Mouse (Mus musculus) hindbrain, embryonic 12.5 days (tissue): ENCODE results near the gene Enpp3. TPM values are rescaled to one million over a fixed set of nuclear protein-coding genes. Genes with fewer than 3 reads are reported as not detected.

ENCODE experiments used
- ATAC-seq: fragments of 200-750 bp; cut with Nextera tagmentation; 2 replicates; pipeline ENCODE4 v1.8.0; 2017; ENCODE audit warnings: moderate TSS enrichment; ENCODE audit not compliant: low FRiP score
- H3K27ac ChIP-seq: fragments of 300-500 bp; sonication (generic); 2 replicates; pipeline ENCODE4 v1.5.1; 2016; ENCODE audit warnings: mild to moderate bottlenecking
- H3K27me3 ChIP-seq: fragments of 300-500 bp; sonication (generic); 2 replicates; pipeline ENCODE4 v1.6.1; 2016; ENCODE audit warnings: mild to moderate bottlenecking
- H3K36me3 ChIP-seq: fragments of 300-500 bp; sonication (generic); 2 replicates; pipeline ENCODE4 v1.6.1; 2016; ENCODE audit warnings: mild to moderate bottlenecking
- H3K4me1 ChIP-seq: fragments of 300-500 bp; sonication (generic); 2 replicates; pipeline ENCODE4 v1.6.1; 2016
- H3K4me2 ChIP-seq: fragments of 300-500 bp; sonication (generic); replicated peaks from 2 replicates; pipeline ENCODE4 v1.6.1; 2016; ENCODE audit warnings: mild to moderate bottlenecking
- H3K4me3 ChIP-seq: fragments of 300-500 bp; sonication (generic); 2 replicates; pipeline ENCODE4 v1.5.1; 2016; ENCODE audit warnings: mild to moderate bottlenecking
- H3K9ac ChIP-seq: fragments of 300-500 bp; sonication (generic); 2 replicates; pipeline ENCODE4 v1.6.1; 2016; ENCODE audit warnings: mild to moderate bottlenecking, moderate library complexity
- H3K9me3 ChIP-seq: fragments of 300-500 bp; sonication (generic); replicated peaks from 2 replicates; pipeline ENCODE4 v1.6.1; 2016; ENCODE audit warnings: mild to moderate bottlenecking
- WGBS: fragments of 180-500 bp; shearing (Covaris S2); methylation state at CpG from one replicate; pipeline ENCODE4 v1.1.7; 2016; 5-methylcytosine and 5-hydroxymethylcytosine counted together
- polyA plus RNA-seq: library from polyadenylated mRNA; unstranded; fragments of >200 nt; fragmentation: Nextera tagmentation; extraction: Ambion mirVana; gene quantifications from 2 replicates; pipeline ENCODE4 v1.2.1, GENCODE M21; 2016

The Enpp3 gene
- polyA plus RNA-seq, 1 experiment from 2014 or later = 5.5 TPM

- H3K4me3 ChIP-seq = no peak overlapping the region
- no peak for ATAC-seq
These were observed 99.6 kb downstream of the Enpp3 start for GRCm38 (mm10) chr10:24742950-24743487.

GRCm38 (mm10) chr10:24741229-24742198 lies 101.1 kb downstream of the Enpp3 start:
- ATAC-seq = no peak
- 74% methylated on average over 7 of the region's 7 CpGs for WGBS
- Histone ChIP-seq H3K27me3 (no peaks in the 10 kb centered on the region), H3K4me3 (no peak overlapping the region), H3K36me3 (no peaks in the 10 kb centered on the region), H3K4me1 (no peaks in the 10 kb centered on the region), H3K9ac (no peak overlapping the region), H3K27ac (no peak overlapping the region), H3K4me2 (no peak overlapping the region), H3K9me3 (no peaks in the 10 kb centered on the region)

More at GRCm38 (mm10) chr10:24742950-24743487, 99.6 kb downstream of the Enpp3 start:
- 85% methylated on average over 13 of the region's 13 CpGs for WGBS
- Histone ChIP-seq H3K36me3 (no peaks in the 10 kb centered on the region), H3K4me2 (no peak overlapping the region), H3K27me3 (no peaks in the 10 kb centered on the region), H3K4me1 (no peaks in the 10 kb centered on the region), H3K27ac (no peak overlapping the region), H3K9me3 (no peaks in the 10 kb centered on the region), H3K9ac (no peak overlapping the region)

- WGBS = 74% methylated on average over 2 of the region's 2 CpGs
- no peaks in the 10 kb centered on the region for H3K27me3 ChIP-seq
- H3K36me3 ChIP-seq = no peaks in the 10 kb centered on the region
- no peak for ATAC-seq
- no peaks in the 10 kb centered on the region for H3K4me1 ChIP-seq
- no peak overlapping the region for H3K9ac ChIP-seq
- no peaks in the 10 kb centered on the region for H3K9me3 ChIP-seq
- H3K27ac ChIP-seq = no peak overlapping the region
- H3K4me3 ChIP-seq = no peak overlapping the region
- H3K4me2 ChIP-seq = no peak overlapping the region
These were observed 103.5 kb downstream of the Enpp3 start for GRCm38 (mm10) chr10:24739171-24739570.

GRCm38 (mm10) chr10:24738456-24738855 lies 104.2 kb downstream of the Enpp3 start:
- H3K27ac ChIP-seq = no peak overlapping the region
- no peaks in the 10 kb centered on the region for H3K9me3 ChIP-seq
- H3K36me3 ChIP-seq = no peaks in the 10 kb centered on the region
- WGBS = 90% methylated on average over 2 of the region's 2 CpGs
- no peaks in the 10 kb centered on the region for H3K4me1 ChIP-seq
- H3K9ac ChIP-seq = no peak overlapping the region
- no peak for ATAC-seq
- no peak overlapping the region for H3K4me2 ChIP-seq
- no peaks in the 10 kb centered on the region for H3K27me3 ChIP-seq
- H3K4me3 ChIP-seq = no peak overlapping the region

GRCm38 (mm10) chr10:24735027-24735777 lies 107.4 kb downstream of the Enpp3 start:
- H3K27ac ChIP-seq = no peak overlapping the region
- ATAC-seq = no peak
- no peak overlapping the region for H3K4me2 ChIP-seq
- H3K27me3 ChIP-seq = no peaks in the 10 kb centered on the region
- no peaks in the 10 kb centered on the region for H3K36me3 ChIP-seq
- no peak overlapping the region for H3K4me3 ChIP-seq
- WGBS = 89% methylated on average over 5 of the region's 5 CpGs
- no peaks in the 10 kb centered on the region for H3K9me3 ChIP-seq
- no peak overlapping the region for H3K9ac ChIP-seq
- no peaks in the 10 kb centered on the region for H3K4me1 ChIP-seq

- no peak overlapping the region for H3K9ac ChIP-seq
- ATAC-seq = no peak
- no peaks in the 10 kb centered on the region for H3K9me3 ChIP-seq
- H3K27ac ChIP-seq = no peak overlapping the region
- no peak overlapping the region for H3K4me3 ChIP-seq
- WGBS = 86% methylated on average over 4 of the region's 4 CpGs
- H3K4me2 ChIP-seq = no peak overlapping the region
- H3K27me3 ChIP-seq = no peaks in the 10 kb centered on the region
- H3K36me3 ChIP-seq = no peaks in the 10 kb centered on the region
- H3K4me1 ChIP-seq = no peaks in the 10 kb centered on the region
These were observed 115.1 kb downstream of the Enpp3 start for GRCm38 (mm10) chr10:24727478-24727877.

- Histone ChIP-seq H3K4me3 (no peak overlapping the region), H3K4me2 (no peak overlapping the region), H3K9me3 (no peaks in the 10 kb centered on the region), H3K27me3 (no peaks in the 10 kb centered on the region), H3K27ac (no peak overlapping the region), H3K4me1 (no peaks in the 10 kb centered on the region), H3K36me3 (no peaks in the 10 kb centered on the region), H3K9ac (no peak overlapping the region)
- no peak for ATAC-seq
- WGBS = 90% methylated on average over 2 of the region's 2 CpGs
These were observed 117.4 kb downstream of the Enpp3 start for GRCm38 (mm10) chr10:24725197-24725596.

Other genes with a start within 250 kb of the Enpp3 start
- gene Ccn2, start 247.4 kb downstream of the Enpp3 start, polyA plus RNA-seq = 6.8 and 10.0 TPM in 2 replicates
- 1.4 and 1.6 TPM in 2 replicates for gene Enpp1, start 130.7 kb downstream of the Enpp3 start, polyA plus RNA-seq
- 31.2 and 39.3 TPM in 2 replicates for gene Med23, start 27.2 kb upstream of the Enpp3 start, polyA plus RNA-seq
- gene Arg1, start 84.7 kb upstream of the Enpp3 start, polyA plus RNA-seq = 2.7 and 3.4 TPM in 2 replicates